Mouse (Mus musculus): Measurements from ENCODE around the gene Klhdc1. TPM values are rescaled to one million over a fixed set of nuclear protein-coding genes. Genes with fewer than 3 reads are reported as not detected.

Gene Klhdc1
- polyA plus RNA-seq, 1 experiment = 8.1 TPM

DNA sequence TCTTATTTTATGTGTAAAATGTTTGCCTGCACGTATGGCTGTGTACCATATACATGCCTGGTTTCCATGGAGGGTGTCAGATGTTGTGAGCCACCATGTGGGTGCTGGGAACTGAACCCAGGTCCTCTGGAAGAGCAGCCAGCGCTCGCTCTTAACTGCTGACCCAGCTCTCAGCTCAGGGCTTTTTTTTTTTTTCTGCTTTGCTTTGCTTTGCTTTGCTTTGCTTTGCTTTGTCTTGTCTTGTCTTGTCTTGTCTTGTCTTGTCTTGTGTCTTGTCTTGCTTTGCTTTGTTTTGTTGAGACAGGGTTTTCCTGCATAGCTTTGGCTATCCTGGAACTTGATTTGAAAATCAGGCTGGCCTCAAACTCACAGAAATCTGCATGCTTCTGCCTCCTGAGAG, 39.9 kb downstream of the Klhdc1 start:
- H3K27me3 ChIP-seq (ENCODE audit: control insufficient read depth, insufficient read depth, insufficient read length) = no peaks in the 10 kb centered on the region
- TF ChIP-seq MAX (IDR thresholded peaks at IDR 0.05; ENCODE audit: low read depth) = no peak
- TF ChIP-seq E2F4 (IDR thresholded peaks at IDR 0.05; ENCODE audit: insufficient read depth) = no peak
- no peak for TF ChIP-seq CEBPB (IDR thresholded peaks at IDR 0.05; ENCODE audit: insufficient read depth, poor library complexity, severe bottlenecking)
- no peak for TF ChIP-seq MYOG (IDR thresholded peaks at IDR 0.05; ENCODE audit: control insufficient read depth in 1 of 3, insufficient read depth in 1 of 3, insufficient read length in 2 of 3, low read depth in 2 of 3)
- no peak for TF ChIP-seq POLR2A (IDR thresholded peaks at IDR 0.05; ENCODE audit: insufficient read length, low read depth)
- TF ChIP-seq MYOD1 (IDR thresholded peaks at IDR 0.05; ENCODE audit: control insufficient read depth in 1 of 3, insufficient read length in 2 of 3, low read depth in 2 of 3) = no peak
- no peak for TF ChIP-seq REST (IDR thresholded peaks at IDR 0.05; ENCODE audit: insufficient read depth, insufficient read length)
- no peak for TF ChIP-seq TCF3 (IDR thresholded peaks at IDR 0.05; ENCODE audit: insufficient read length, low read depth)
- no peak for TF ChIP-seq USF1 (IDR thresholded peaks at IDR 0.05; ENCODE audit: low read depth)
- TF ChIP-seq POLR2AphosphoS2 (IDR thresholded peaks at IDR 0.05; ENCODE audit: insufficient read length, low read depth) = no peak
- TF ChIP-seq TCF12 (IDR thresholded peaks at IDR 0.05; ENCODE audit: insufficient read depth, poor library complexity, severe bottlenecking) = no peak
- no peak for TF ChIP-seq SRF (IDR thresholded peaks at IDR 0.05; ENCODE audit: control insufficient read depth, insufficient read length, low read depth)

GRCm38 (mm10) chr12:69283146-69283545, 42.2 kb downstream of the Klhdc1 start:
- TF ChIP-seq POLR2A (IDR thresholded peaks at IDR 0.05; ENCODE audit: insufficient read length, low read depth) = no peak
- no peak for TF ChIP-seq E2F4 (IDR thresholded peaks at IDR 0.05; ENCODE audit: insufficient read depth)
- TF ChIP-seq USF1 (IDR thresholded peaks at IDR 0.05; ENCODE audit: low read depth) = no peak
- TF ChIP-seq MYOD1 (IDR thresholded peaks at IDR 0.05; ENCODE audit: control insufficient read depth in 1 of 3, insufficient read length in 2 of 3, low read depth in 2 of 3) = no peak
- TF ChIP-seq REST (IDR thresholded peaks at IDR 0.05; ENCODE audit: insufficient read depth, insufficient read length) = no peak
- no peak for TF ChIP-seq MAX (IDR thresholded peaks at IDR 0.05; ENCODE audit: low read depth)
- no peak for TF ChIP-seq SRF (IDR thresholded peaks at IDR 0.05; ENCODE audit: control insufficient read depth, insufficient read length, low read depth)
- no peak for TF ChIP-seq CEBPB (IDR thresholded peaks at IDR 0.05; ENCODE audit: insufficient read depth, poor library complexity, severe bottlenecking)
- no peak for TF ChIP-seq POLR2AphosphoS2 (IDR thresholded peaks at IDR 0.05; ENCODE audit: insufficient read length, low read depth)
- no peak for TF ChIP-seq TCF12 (IDR thresholded peaks at IDR 0.05; ENCODE audit: insufficient read depth, poor library complexity, severe bottlenecking)
- no peak for TF ChIP-seq TCF3 (IDR thresholded peaks at IDR 0.05; ENCODE audit: insufficient read length, low read depth)
- no peak for TF ChIP-seq MYOG (IDR thresholded peaks at IDR 0.05; ENCODE audit: control insufficient read depth in 1 of 3, insufficient read depth in 1 of 3, insufficient read length in 2 of 3, low read depth in 2 of 3)
- no peak overlapping the region for H3K4me3 ChIP-seq
- H3ac ChIP-seq (ENCODE audit: control insufficient read depth, insufficient read length) = no peak overlapping the region
- no peaks in the 10 kb centered on the region for H3K36me3 ChIP-seq (ENCODE audit: control insufficient read depth, insufficient read depth)
- H3K79me2 ChIP-seq (ENCODE audit: control insufficient read depth, insufficient read depth) = no peaks in the 10 kb centered on the region
- no peak overlapping the region for H3K4me2 ChIP-seq (ENCODE audit: low read depth)
- no peaks in the 10 kb centered on the region for H3K27me3 ChIP-seq (ENCODE audit: control insufficient read depth, insufficient read depth, insufficient read length)

More for the DNA sequence above, 39.9 kb downstream of the Klhdc1 start:
- H3K36me3 ChIP-seq (ENCODE audit: control insufficient read depth, insufficient read depth) = no peaks in the 10 kb centered on the region
- no peaks in the 10 kb centered on the region for H3K79me2 ChIP-seq (ENCODE audit: control insufficient read depth, insufficient read depth)
- H3K4me2 ChIP-seq (ENCODE audit: low read depth) = no peak overlapping the region
- H3K4me3 ChIP-seq = no peak overlapping the region
- no peak overlapping the region for H3ac ChIP-seq (ENCODE audit: control insufficient read depth, insufficient read length)

- no peaks in the 10 kb centered on the region for H3K79me2 ChIP-seq (ENCODE audit: control insufficient read depth, insufficient read depth)
- H3K4me3 ChIP-seq = no peak overlapping the region
- H3K4me2 ChIP-seq (ENCODE audit: low read depth) = no peak overlapping the region
- no peaks in the 10 kb centered on the region for H3K36me3 ChIP-seq (ENCODE audit: control insufficient read depth, insufficient read depth)
- TF ChIP-seq USF1 (IDR thresholded peaks at IDR 0.05; ENCODE audit: low read depth) (no peak), E2F4 (IDR thresholded peaks at IDR 0.05; ENCODE audit: insufficient read depth) (no peak), POLR2A (IDR thresholded peaks at IDR 0.05; ENCODE audit: insufficient read length, low read depth) (no peak), MYOG (IDR thresholded peaks at IDR 0.05; ENCODE audit: control insufficient read depth in 1 of 3, insufficient read depth in 1 of 3, insufficient read length in 2 of 3, low read depth in 2 of 3) (no peak), MAX (IDR thresholded peaks at IDR 0.05; ENCODE audit: low read depth) (no peak), SRF (IDR thresholded peaks at IDR 0.05; ENCODE audit: control insufficient read depth, insufficient read length, low read depth) (no peak), POLR2AphosphoS2 (IDR thresholded peaks at IDR 0.05; ENCODE audit: insufficient read length, low read depth) (no peak), TCF3 (IDR thresholded peaks at IDR 0.05; ENCODE audit: insufficient read length, low read depth) (no peak), CEBPB (IDR thresholded peaks at IDR 0.05; ENCODE audit: insufficient read depth, poor library complexity, severe bottlenecking) (no peak), REST (IDR thresholded peaks at IDR 0.05; ENCODE audit: insufficient read depth, insufficient read length) (no peak), MYOD1 (IDR thresholded peaks at IDR 0.05; ENCODE audit: control insufficient read depth in 1 of 3, insufficient read length in 2 of 3, low read depth in 2 of 3) (no peak), TCF12 (IDR thresholded peaks at IDR 0.05; ENCODE audit: insufficient read depth, poor library complexity, severe bottlenecking) (no peak)
- H3ac ChIP-seq (ENCODE audit: control insufficient read depth, insufficient read length) = no peak overlapping the region
- no peaks in the 10 kb centered on the region for H3K27me3 ChIP-seq (ENCODE audit: control insufficient read depth, insufficient read depth, insufficient read length)
Observed at GRCm38 (mm10) chr12:69287535-69287934, 46.6 kb downstream of the Klhdc1 start.

- Histone ChIP-seq H3K79me2 (ENCODE audit: control insufficient read depth, insufficient read depth) (no peaks in the 10 kb centered on the region), H3K36me3 (ENCODE audit: control insufficient read depth, insufficient read depth) (no peaks in the 10 kb centered on the region), H3K4me3 (no peak overlapping the region), H3K4me2 (ENCODE audit: low read depth) (no peak overlapping the region), H3ac (ENCODE audit: control insufficient read depth, insufficient read length) (no peak overlapping the region), H3K27me3 (ENCODE audit: control insufficient read depth, insufficient read depth, insufficient read length) (no peaks in the 10 kb centered on the region)
- TF ChIP-seq REST (IDR thresholded peaks at IDR 0.05; ENCODE audit: insufficient read depth, insufficient read length) = no peak
- TF ChIP-seq TCF12 (IDR thresholded peaks at IDR 0.05; ENCODE audit: insufficient read depth, poor library complexity, severe bottlenecking) = no peak
- no peak for TF ChIP-seq POLR2A (IDR thresholded peaks at IDR 0.05; ENCODE audit: insufficient read length, low read depth)
- no peak for TF ChIP-seq USF1 (IDR thresholded peaks at IDR 0.05; ENCODE audit: low read depth)
- TF ChIP-seq MYOD1 (IDR thresholded peaks at IDR 0.05; ENCODE audit: control insufficient read depth in 1 of 3, insufficient read length in 2 of 3, low read depth in 2 of 3) = no peak
- no peak for TF ChIP-seq MAX (IDR thresholded peaks at IDR 0.05; ENCODE audit: low read depth)
- no peak for TF ChIP-seq E2F4 (IDR thresholded peaks at IDR 0.05; ENCODE audit: insufficient read depth)
Observed at GRCm38 (mm10) chr12:69288699-69289098, 47.7 kb downstream of the Klhdc1 start.

All from myocyte (in vitro differentiated cells).